Mouse (Mus musculus) erythroblast, embryonic 14.5 days (primary cell): ENCODE measurements around the gene Cfb. TPM values are rescaled to one million over a fixed set of nuclear protein-coding genes. Genes with fewer than 3 reads are reported as not detected.
A peak's percentile ranks its signal among the peaks of the same experiment; 100 is the strongest.
"Not testable (repeated sequence)": the region's sequence is repeated elsewhere in the genome, so short reads cannot be mapped to it uniquely, and the experiment has no call there.

Experiments used
- H3K27me3 ChIP-seq: 2 replicates; pipeline ENCODE4 v1.6.1; 2012; ENCODE audit warnings: inconsistent platforms; ENCODE audit not compliant: control insufficient read depth
- H3K36me3 ChIP-seq: 2 replicates; pipeline ENCODE4 v1.6.1; 2012; ENCODE audit warnings: mild to moderate bottlenecking, inconsistent platforms; ENCODE audit not compliant: control insufficient read depth
- H3K4me1 ChIP-seq: 2 replicates; pipeline ENCODE4 v1.6.1; 2012; ENCODE audit warnings: inconsistent platforms; ENCODE audit not compliant: control insufficient read depth
- H3K4me3 ChIP-seq: replicated peaks from 2 replicates; pipeline ENCODE3; 2012; ENCODE audit warnings: moderate library complexity, mild to moderate bottlenecking, inconsistent platforms
- H3K9me3 ChIP-seq: 2 replicates; pipeline ENCODE4 v1.6.1; 2012; ENCODE audit warnings: low read length, inconsistent platforms, mixed read lengths; ENCODE audit not compliant: control insufficient read depth
- GATA1 ChIP-seq: IDR thresholded peaks from 2 replicates; pipeline ENCODE4 v1.6.1; 2012; ENCODE audit warnings: low read length, inconsistent platforms, mixed read lengths
- TAL1 ChIP-seq: IDR thresholded peaks from 3 replicates; pipeline ENCODE4 v1.6.1; 2012; ENCODE audit warnings: low read length, inconsistent platforms, mixed read lengths
- polyA plus RNA-seq: library from polyadenylated mRNA; stranded (reverse); fragments of >175 nt; gene quantifications from 2 replicates; pipeline ENCODE4 v1.2.3, GENCODE M21; 2012

Gene Cfb
- polyA plus RNA-seq, 1 experiment, result 0.11 TPM

- TF ChIP-seq TAL1 (no peak), GATA1 (no peak)
- Histone ChIP-seq H3K4me1 (peaks cover 38% of the 10 kb centered on the region), H3K36me3 (peaks cover 69% of the 10 kb centered on the region), H3K9me3 (no peaks in the 10 kb centered on the region), H3K27me3 (no peaks in the 10 kb centered on the region), H3K4me3 (no peak overlapping the region)
These were observed 15.1 kb downstream of the Cfb start for GRCm38 (mm10) chr17:34847192-34847591.

GRCm38 (mm10) chr17:34844884-34845283 is 17.4 kb downstream of the Cfb start:
- Histone ChIP-seq H3K36me3 (peaks cover 88% of the 10 kb centered on the region), H3K27me3 (no peaks in the 10 kb centered on the region), H3K4me3 (no peak overlapping the region), H3K9me3 (no peaks in the 10 kb centered on the region), H3K4me1 (peaks cover 42% of the 10 kb centered on the region)
- TF ChIP-seq TAL1 (no peak), GATA1 (no peak)

GRCm38 (mm10) chr17:34840736-34841307 is 21.5 kb downstream of the Cfb start:
- peaks cover 81% of the 10 kb centered on the region for H3K36me3 ChIP-seq
- H3K4me3 ChIP-seq, result peak overlapping the region; percentile 35
- no peaks in the 10 kb centered on the region for H3K27me3 ChIP-seq
- TF ChIP-seq TAL1 (no peak), GATA1 (no peak)
- no peaks in the 10 kb centered on the region for H3K9me3 ChIP-seq
- H3K4me1 ChIP-seq, result peaks cover 53% of the 10 kb centered on the region

- peak overlapping the region; percentile 39 for H3K4me3 ChIP-seq
- no peak for TF ChIP-seq TAL1
- no peak for TF ChIP-seq GATA1
- peaks cover 61% of the 10 kb centered on the region for H3K4me1 ChIP-seq
- peaks cover 75% of the 10 kb centered on the region for H3K36me3 ChIP-seq
- H3K27me3 ChIP-seq, result no peaks in the 10 kb centered on the region
- H3K9me3 ChIP-seq, result no peaks in the 10 kb centered on the region
These were observed 23.5 kb downstream of the Cfb start for GRCm38 (mm10) chr17:34838785-34839184.

- no peaks in the 10 kb centered on the region for H3K9me3 ChIP-seq
- TF ChIP-seq GATA1 (no peak), TAL1 (no peak)
- H3K4me1 ChIP-seq, result peaks cover 61% of the 10 kb centered on the region
- no peaks in the 10 kb centered on the region for H3K27me3 ChIP-seq
- H3K36me3 ChIP-seq, result peaks cover 75% of the 10 kb centered on the region
- H3K4me3 ChIP-seq, result peak overlapping the region; percentile 73
These were observed 24.6 kb downstream of the Cfb start for GRCm38 (mm10) chr17:34837464-34838324.

GRCm38 (mm10) chr17:34836856-34837221 is 25.5 kb downstream of the Cfb start, which contains the start of the genes Stk19 and Dxo:
Stk19 (minus strand) TSS chr17:34836945.
Dxo (plus strand) TSS chr17:34837019.
- no peaks in the 10 kb centered on the region for H3K9me3 ChIP-seq
- no peak for TF ChIP-seq TAL1
- no peak for TF ChIP-seq GATA1
- peak within 1 kb of the TSS; percentile 73 for H3K4me3 ChIP-seq
- H3K36me3 ChIP-seq, result peaks cover 75% of the 10 kb centered on the region
- H3K4me1 ChIP-seq, result peaks cover 56% of the 10 kb centered on the region
- no peaks in the 10 kb centered on the region for H3K27me3 ChIP-seq

- H3K27me3 ChIP-seq, result no peaks in the 10 kb centered on the region
- H3K36me3 ChIP-seq, result peaks cover 72% of the 10 kb centered on the region
- no peaks in the 10 kb centered on the region for H3K9me3 ChIP-seq
- H3K4me3 ChIP-seq, result peak overlapping the region; percentile 73
- TF ChIP-seq GATA1, result no peak
- no peak for TF ChIP-seq TAL1
- H3K4me1 ChIP-seq, result peaks cover 51% of the 10 kb centered on the region
These were observed 26.0 kb downstream of the Cfb start for GRCm38 (mm10) chr17:34836155-34836855.

GRCm38 (mm10) chr17:34830776-34831175 is 31.5 kb downstream of the Cfb start:
- H3K36me3 ChIP-seq, result peaks cover 81% of the 10 kb centered on the region
- H3K9me3 ChIP-seq, H3K4me3 ChIP-seq, H3K4me1 ChIP-seq, H3K27me3 ChIP-seq: not testable (repeated sequence)

GRCm38 (mm10) chr17:34814818-34815370 is 47.4 kb downstream of the Cfb start:
- Histone ChIP-seq H3K4me1 (no peaks in the 10 kb centered on the region), H3K4me3 (no peak overlapping the region), H3K27me3 (no peaks in the 10 kb centered on the region), H3K9me3 (no peaks in the 10 kb centered on the region), H3K36me3 (no peaks in the 10 kb centered on the region)
- TF ChIP-seq TAL1, result no peak
- no peak for TF ChIP-seq GATA1

- H3K9me3 ChIP-seq, H3K4me1 ChIP-seq, H3K27me3 ChIP-seq, H3K4me3 ChIP-seq, H3K36me3 ChIP-seq: not testable (repeated sequence)
These were observed 48.6 kb downstream of the Cfb start for GRCm38 (mm10) chr17:34813747-34814146.
